Mouse (Mus musculus) heart, adult 18-20 months (tissue): ENCODE results near the gene Dapl1. TPM values are rescaled to one million over a fixed set of nuclear protein-coding genes. Genes with fewer than 3 reads are reported as not detected.

Experiments used
- DNase-seq, 2 experiments: peaks; one replicate each; pipeline ENCODE4 v3.0.0; 2021 to 2022; ENCODE audit warnings: mixed read lengths in 1 of 2
- total RNA-seq, 2 experiments: library from RNA; stranded (reverse); gene quantifications; 2 replicates each; pipeline ENCODE4 v1.2.3; 2021

The Dapl1 gene
- total RNA-seq, 2 experiments from 2014 or later: 1.3 TPM; not detected in 1

DNA sequence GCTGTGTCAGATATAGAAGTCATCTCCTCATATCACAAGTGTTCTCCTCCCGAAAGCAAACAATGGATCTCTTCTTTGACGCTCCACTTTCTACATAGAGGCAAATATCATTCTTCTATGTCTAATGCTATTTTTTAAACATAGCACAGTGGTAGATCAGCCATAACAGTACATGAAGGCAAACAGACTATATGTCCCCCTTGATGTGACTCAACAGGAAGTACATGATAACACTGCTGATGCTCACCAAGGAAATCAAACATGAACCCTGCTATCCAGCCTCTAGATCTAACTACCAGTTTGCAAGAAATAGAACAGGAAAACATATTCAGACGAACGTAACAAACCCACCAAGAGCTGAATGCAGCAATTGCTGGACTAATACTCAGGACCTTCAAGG lies 10.1 kb upstream of the Dapl1 start:
- no peak for DNase-seq

DNA sequence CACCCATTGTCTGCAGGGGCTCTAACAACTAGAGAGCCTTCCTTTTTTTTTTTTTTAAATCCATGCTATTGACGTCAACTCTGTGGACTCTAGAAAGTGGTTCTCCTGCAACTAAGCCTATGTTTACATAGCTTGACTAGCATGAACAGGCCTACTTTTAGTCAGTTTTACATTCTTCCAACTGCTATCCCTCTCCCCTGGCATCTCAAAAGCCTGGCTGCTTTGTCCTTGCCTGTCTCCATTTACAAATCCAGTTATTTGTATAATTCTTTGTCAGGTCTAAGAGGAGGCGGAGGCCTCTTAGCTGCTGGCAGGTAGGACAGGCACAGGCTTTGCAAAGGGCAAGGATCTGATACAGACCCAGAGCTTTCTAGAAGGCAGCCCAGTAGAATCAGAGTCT lies 627 bp downstream of the Dapl1 start:
- no peak for DNase-seq

DNA sequence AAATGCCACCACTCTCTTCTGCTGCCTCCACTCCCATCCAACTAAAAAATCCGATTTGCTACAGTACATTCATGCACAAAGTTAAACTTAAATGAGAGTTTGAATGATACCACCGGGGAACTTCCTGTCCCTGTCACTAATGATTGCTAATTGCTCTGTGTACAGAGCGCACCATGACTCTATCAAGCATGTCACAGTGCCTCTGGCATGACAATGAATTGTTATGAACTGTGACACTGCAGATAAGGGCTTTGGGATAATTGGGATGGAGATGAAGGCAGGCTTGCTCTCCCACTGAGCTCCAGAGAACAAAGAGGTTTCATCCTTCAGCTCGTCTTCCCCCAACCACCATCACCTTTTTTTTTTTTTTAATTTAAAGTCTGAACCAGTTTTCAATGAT lies 1.2 kb downstream of the Dapl1 start:
- no peak for DNase-seq

DNA sequence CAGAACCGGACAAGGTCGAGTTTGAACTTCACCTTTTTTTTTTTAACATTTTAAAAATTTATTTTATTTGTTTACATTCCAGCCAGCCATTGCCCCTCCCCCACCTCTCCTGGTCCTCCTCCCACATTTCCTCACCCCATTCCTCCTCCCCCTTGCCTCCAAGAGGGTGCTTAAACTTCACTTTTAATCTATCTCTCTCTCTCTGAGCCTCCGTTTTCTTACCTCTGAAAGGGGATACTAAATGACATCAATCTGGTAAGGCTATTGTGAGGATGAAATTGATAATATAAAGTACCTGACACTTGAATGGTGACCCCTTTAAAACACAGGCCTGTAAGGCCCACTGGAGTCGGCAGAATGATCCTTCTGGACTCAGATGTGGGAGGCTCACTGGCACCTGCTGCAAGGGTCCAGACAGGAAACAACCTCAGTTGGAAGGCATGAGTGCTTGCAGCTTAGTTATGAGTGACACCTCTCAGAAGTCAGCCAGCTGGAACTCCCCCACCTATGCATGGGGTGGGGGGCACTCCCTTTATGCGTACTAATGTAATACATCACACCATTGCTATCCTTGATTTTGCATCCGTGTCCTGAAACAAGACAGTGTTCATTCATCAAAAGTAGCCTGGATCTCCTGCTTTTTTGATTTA lies 1.9 kb downstream of the Dapl1 start:
- no peak for DNase-seq

DNA sequence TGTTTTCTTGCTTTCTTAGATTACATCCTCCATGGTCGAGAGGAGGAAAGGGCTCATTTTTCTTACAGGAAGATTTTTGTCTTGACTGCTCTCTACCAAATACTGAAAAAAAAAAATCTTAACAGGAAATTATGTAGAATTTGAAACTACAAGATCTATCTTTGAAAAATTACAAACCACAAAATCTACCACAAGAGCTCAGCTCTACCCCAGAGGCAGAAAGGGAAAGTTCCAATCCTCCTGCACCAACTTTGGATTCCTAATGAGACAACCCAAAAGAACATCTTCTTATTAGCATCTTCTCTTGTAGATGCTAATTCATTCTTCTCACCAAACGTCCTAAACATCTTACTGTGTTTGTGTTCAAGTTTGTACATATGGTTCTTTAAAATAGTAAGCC lies 3.8 kb downstream of the Dapl1 start:
- no peak for DNase-seq

DNA sequence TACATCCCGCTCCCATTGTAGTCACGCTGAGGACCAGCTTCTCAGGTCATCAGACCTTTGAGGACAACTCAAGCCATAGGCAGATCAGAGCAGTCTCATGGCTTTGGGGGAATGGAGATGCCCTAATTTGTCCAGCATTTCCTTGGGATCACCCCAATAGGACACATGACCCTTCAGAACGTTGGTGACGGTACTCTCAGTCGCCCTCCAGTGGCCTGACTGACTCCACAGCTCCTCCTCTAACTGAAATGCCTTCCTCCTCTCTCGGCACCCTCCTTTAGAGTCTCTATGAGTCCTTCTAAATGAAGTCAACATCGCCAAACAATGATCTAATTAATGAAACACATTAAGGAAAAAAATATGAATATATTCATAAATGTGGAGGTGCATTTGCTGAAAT lies 5.9 kb downstream of the Dapl1 start:
- peak in 1 of 2 experiments; percentile 9 for DNase-seq

DNA sequence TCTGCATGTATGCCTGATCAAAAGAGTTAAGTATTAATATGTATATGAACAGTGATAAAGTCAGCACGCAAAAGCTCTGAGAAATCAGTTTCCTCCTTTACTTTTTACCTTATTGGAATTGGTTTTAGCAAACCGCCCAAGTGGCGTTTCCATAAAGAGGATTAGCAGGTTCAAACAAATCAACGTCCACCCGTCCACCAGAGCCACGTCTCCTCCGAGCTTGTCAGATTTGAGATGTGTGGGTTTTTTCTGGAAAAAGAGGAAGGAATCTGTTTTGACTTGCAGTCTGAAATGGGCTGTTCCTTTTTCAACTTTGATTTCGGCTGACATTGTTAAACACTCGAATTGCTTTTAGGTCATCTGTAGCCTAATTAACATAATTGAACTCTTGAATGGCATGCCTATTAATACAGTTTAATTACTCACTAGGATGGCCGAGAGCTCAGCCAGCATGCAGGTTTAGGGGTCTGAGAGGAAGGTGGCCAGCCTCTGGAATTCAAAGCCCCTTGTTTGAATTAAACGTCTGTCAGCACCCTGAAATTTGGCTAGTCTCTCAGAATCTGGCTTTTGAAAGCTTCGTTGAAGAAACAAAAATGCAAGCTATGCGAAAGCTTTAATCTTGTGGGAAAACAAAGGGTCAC lies 9.1 kb downstream of the Dapl1 start:
- DNase-seq: no peak

DNA sequence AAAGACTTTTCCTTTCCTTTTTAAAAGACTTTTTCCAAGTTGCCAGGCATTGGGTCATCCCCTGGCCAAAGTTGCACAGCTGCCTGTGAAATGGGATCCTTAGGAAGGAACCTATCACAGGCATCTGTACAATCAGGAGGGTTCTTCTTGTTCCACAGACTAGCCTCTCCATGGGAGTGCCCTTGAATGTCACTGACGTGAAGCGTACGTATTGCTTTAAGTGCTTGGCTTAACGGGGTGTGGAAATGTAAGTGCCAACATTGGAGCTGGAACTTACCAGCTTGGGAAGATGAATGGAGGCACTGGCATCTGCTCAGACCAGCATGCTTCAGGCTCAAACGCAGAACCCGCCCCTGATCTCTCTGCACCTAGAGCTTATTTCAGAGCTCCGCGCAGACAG lies 14.7 kb downstream of the Dapl1 start:
- no peak for DNase-seq

DNA sequence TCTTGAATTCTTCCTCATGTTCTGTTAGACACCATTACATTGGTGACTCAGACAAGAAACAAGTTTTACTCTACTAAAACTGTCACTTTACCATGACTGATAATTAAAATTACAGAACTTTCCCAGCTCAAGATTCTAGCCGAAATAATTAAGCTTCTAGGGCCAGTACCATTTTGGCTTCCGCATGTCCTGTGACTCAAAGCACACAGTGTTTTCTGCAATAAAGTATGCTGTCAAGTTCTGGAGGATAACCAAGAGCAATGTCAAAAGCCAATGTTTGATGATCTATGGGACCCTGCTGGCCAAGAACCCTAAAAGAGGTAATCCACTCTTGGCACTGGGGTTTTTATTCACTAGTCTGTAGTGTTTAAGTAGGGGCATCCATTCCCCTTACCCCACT lies 15.3 kb downstream of the Dapl1 start:
- no peak for DNase-seq

DNA sequence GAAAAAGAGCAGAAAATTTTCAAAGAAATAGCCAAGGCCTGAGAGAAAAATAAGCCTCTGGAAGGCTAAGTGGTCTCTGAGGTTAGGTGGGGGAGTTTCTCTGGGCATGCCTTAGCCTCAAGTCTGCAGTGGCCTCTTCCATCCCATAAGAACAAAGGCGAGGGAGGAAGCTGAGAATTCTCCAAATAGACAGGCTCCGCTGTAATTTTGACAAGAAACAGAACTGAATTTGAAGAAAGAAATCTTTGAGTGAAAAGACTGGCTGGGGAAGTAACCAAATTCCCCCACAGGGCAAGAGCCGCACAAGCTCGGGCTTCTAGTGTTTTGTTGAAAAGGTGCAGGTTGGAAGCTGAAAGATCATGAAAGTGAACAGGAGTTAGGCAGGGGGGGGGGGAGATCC lies 24.6 kb downstream of the Dapl1 start:
- DNase-seq: no peak

DNA sequence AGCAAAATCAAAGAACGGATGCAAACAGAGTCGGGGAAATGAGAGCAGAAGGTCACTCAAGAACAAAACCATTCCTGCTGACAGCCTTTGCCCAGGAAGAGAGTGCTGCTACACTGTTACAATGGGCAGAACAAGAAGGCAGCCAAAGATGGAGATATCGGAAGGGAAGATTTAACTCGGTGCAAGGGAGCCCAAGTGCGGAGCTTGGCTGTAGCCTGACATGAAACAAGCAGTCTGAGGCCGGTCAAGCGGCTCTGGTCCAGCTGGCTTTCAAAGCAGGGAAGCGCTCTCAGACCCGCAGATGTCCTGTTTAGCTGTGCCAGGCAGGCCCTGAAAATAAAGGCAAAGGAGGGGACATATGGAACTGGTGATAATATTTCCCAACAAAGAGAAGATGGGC lies 26.0 kb downstream of the Dapl1 start:
- DNase-seq: no peak

DNA sequence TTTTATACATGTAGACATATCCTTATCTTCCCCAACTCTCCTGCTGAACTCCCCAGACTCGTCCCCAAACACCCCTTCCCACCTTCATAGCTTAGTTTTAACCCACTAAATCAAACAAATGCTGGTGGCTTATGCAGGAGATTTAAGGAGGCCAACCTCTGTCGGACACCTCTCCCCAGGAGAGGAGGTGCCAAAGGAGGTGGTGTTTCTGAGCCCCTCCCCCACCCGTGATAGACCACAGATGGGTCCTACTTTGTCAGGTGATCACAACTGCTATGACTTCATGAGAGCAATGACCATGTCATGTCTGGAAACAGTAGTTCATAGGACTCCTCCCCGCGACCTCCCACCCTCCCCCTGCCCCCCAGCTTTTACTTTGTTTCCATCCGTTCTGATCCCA lies 26.4 kb downstream of the Dapl1 start:
- DNase-seq: no peak

DNA sequence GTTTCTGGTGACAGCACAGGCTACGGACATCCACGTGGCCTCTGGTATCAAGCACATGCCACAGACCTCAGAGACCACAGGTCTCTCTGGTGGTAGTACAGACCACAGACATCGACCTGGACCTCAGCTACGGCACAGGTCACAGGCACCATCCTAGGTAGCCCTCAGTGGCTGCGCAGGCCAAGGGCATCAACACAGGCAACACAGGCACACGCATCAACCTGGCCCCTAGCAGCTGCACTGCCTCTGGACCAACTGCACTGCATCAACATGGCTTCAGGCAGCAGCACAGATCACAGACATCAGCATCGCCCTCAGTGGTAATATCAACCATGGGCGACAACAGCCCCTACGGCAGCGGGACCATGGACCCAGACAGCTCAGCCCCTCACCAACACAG lies 36.2 kb downstream of the Dapl1 start:
- DNase-seq: no peak

DNA sequence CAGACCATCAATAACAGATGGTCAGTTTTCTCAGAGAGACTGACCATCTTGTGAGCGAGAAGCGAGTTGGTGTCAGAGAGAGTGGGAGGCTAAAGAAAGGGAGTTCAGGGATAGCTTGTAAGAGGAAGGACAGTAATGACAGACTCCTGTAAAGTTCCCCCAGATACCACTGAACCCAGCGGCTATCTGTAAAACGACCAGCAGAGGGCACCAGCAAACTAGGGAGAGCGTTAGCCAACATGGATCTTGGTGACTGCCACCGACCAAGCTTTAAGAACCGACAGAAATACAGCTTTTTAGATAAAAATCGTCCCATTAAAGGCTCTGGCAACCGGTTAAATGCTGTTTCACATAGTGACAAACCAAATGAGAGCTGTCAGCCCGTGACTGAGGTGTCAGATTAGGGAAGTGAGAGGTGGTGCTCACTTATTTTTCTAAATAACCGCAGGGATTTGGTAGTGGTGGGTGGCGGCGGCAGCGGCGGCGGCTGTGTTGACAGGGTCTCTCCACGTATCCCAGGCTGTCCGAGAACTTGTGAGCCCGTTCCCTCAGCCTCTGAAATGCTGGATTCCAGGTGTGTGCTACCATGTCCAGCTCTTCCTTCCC lies 37.7 kb downstream of the Dapl1 start:
- DNase-seq: peak; percentile 78 to 91

DNA sequence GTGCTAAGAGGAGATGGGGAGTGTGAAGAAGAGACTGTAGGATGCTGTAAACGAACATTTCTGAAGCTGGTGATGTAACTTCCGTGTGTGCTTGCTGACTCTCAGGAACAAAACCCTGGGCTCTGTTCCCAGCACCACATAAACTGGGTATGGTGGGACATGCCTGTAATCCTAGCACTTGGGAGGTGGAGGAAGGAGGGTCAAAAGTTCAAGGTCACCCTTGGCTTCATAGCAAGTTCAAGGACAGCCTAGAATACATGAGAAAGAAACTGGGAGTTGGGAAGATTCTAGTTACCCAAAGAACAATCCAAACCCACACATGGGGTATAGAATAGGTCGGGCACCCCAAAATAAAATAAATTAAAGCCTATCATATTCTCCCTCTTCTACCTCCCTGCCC lies 39.1 kb downstream of the Dapl1 start:
- no peak for DNase-seq

DNA sequence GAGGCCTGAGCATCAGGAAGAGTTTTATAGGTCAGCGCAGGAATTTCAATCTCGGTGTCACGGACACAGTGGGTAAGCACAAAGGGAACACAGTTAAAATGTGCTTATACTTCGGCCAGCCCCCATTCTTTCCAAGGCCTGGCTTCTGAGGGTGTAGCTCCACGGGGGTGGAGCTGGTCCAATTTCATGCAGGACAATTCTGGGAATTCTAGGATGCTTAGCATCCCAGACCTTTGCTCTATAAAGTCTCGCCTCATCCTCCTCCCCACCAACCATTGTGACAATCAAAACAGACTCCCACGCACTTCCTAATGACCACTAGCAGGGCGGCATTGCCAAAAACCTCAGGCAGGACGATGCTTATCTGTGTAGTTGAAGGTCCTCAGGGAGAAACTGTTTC lies 42.4 kb downstream of the Dapl1 start:
- peak; percentile 58 to 84 for DNase-seq

DNA sequence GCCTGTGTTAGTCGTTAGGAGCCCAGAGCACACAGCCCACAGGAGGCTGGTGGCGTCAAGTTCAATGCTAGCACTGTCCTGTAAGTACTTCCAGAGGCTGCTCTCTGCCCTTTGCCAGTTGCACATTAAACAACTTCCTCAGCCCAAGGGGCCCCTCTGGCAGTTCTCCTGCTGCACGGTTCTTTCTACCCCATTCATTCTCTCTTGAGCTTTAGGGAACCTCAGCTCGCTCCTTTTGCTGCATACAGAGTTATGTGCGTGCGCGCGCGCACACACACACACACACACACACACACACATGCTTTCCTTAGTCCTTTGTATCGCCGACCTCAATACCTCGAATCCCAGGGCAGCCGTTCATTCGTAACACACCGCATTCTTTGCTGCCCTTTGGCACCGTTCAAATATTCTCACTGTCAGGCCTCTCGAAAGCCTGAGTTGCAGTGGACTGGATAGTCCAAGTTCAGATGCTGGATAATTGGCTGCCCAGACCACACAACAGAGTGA lies 45.2 kb downstream of the Dapl1 start:
- no peak for DNase-seq

DNA sequence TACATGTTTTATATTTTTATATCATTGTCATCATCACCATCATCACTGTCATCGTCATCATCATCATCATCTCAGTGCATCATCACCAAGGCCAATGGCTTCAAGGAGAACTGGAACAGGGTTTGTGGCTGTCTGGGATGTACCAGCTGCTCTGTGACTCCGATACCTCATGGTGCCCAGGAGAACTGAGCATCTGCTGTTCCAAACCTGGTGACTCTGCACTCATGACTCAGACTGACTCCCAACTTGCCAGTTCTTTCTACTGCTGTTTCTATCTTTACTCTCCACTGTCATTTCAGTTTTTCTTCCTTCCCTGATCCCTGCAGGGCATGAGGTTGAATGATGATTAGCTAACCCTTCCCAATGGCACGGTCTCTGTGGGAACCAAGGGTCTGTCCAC lies 46.4 kb downstream of the Dapl1 start:
- no peak for DNase-seq

DNA sequence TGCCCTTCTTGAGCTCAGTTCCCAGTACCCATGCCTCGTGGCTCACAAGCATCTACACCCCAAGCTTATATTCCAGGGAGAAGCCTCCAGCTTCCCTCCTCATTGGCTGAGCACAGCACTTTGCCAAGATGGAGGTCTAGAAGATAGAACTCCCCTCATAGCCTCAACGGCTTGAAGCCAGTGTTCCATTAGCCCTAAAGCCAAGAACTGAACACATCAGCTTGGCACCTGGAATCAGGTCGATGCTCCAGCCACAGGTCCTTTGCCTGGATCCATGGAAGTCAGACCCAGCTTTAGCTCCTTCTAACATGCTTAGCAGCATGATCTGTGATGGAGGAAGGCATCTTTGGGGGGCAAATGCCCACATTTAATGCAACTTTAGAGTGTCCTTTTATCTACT lies 48.5 kb downstream of the Dapl1 start:
- no peak for DNase-seq

DNA sequence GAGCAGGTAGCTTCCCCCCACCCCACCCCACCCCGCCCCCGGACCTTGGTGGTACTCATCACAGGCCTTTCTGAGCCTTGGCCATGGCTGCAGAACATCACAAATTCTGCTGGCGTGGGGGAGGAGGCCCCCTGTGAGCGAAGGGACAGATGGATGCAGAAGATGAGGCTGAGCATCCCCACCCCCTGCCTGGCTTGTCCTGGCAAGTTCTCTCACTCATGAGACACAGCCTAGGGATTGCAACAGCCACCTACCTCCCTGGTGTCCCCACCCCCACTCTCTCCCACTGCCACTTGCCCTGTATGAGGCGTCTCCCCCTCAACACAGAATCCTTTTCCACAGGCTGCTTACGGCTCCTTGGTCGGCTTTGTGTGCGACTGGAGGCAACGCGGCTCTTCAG lies 49.1 kb downstream of the Dapl1 start:
- DNase-seq: no peak

DNA sequence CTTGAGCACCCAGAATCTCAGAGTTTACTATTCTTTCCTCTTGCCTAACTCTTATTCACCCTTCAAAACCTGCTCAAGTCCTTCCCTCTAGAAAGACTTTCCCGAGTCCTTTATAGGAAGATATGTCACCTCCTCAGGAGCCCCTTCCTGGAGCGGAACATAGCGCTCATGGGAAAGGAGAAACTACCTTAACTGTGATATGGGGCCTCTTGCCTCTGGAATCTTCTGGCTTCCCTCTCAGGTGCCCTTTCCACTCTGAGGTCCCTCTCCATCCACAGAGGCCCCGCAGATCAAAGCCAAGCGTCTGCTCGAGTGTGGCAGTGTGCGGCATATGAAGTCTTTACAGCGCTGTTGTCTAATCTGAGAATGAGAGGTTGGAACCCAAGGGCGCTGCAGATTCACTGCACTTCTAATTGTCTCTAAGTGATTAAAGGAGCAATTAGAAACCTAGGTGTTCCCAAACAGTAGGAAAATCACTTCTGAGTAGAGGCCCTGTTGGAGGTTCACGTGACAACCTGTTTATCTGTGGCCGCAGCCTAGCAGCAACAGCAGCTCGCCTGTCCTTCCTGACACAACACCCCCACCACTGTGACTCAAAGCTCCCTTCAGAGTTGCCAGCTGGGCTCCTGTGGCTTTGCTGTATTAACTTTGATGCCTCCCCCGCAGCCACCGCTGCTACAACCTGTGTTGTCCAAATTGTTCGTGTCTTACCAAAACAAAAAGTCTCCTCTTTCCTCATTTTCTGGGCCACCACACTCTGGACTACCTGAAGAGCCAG lies 49.7 kb downstream of the Dapl1 start:
- DNase-seq: peak; percentile 35 to 46

DNA sequence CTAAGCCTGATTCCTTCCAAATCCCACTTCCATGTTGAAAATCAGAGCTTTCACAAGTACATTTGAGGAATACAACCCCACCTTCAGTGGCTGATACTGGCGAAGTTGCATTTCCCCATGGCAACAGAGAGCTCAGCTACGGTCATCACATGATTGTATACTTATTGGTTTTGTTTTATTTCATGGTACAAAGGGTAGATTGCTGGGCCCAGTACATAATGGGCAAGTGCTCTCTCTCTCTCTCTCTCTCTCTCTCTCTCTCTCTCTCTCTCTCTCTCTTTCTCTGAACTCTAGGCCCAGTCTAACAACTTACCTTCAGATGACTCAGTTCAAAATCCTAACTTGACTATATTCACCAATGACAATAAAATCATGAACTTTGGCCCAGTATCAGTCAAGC lies 52.5 kb downstream of the Dapl1 start:
- no peak for DNase-seq

DNA sequence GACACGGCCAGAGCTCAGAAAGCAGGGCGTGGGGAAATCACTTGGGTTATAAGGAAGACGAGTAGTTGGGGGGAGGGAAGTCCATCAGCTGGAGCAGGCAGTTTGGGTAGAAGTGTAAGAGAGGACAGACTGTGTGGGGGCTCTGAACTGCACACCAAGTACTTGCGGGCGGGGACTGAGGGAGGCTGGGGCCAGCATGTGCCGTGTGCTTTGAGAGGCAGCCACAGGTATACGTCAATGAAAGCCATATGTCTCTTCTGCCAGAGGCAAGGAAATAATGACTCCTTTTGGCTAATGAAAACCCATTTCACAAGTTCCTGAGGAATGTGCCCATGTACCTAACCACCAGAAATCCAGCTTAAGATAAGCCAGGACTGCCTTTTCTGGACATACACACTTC lies 53.6 kb downstream of the Dapl1 start:
- no peak for DNase-seq
